Mouse (Mus musculus): ENCODE results near the gene Il1f6. TPM values are rescaled to one million over a fixed set of nuclear protein-coding genes. Genes with fewer than 3 reads are reported as not detected.
"Not testable (repeated sequence)": the region's sequence is repeated elsewhere in the genome, so short reads cannot be mapped to it uniquely, and the experiment has no call there.

Gene Il1f6
- polyA plus RNA-seq (2017; shearing (Covaris generic)): not detected

DNA sequence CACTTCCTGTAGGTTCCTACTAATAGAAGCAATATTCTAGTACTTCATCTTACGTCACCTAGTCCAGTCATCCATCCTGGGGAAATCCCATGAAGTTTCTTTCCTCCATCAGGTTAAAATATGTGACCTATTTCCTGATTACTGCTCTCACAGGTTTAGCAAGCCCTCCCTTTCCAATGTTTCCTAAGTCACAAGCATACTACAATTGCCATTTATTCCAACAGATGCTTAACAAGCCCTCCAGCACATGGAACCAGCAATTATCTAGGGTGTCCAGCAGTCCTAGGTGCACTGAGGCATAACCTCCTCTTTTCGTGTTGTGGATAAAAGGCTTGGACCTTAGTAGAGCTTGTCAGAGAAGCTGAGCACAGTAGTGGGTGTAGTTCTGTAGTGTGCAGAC is at the start of gene Il1f6:
Il1f6 (plus strand) TSS at position 301 of the 400 bp plus-strand sequence.
- ATAC-seq: no peak

GRCm38 (mm10) chr2:24181683-24182331 is 33.4 kb upstream of the Il1f6 start:
- not testable (repeated sequence) for ATAC-seq

- ATAC-seq: not testable (repeated sequence)
Observed at GRCm38 (mm10) chr2:24182423-24183147, 32.6 kb upstream of the Il1f6 start.

- ATAC-seq: not testable (repeated sequence)
Observed at GRCm38 (mm10) chr2:24184092-24184491, 31.1 kb upstream of the Il1f6 start.

DNA sequence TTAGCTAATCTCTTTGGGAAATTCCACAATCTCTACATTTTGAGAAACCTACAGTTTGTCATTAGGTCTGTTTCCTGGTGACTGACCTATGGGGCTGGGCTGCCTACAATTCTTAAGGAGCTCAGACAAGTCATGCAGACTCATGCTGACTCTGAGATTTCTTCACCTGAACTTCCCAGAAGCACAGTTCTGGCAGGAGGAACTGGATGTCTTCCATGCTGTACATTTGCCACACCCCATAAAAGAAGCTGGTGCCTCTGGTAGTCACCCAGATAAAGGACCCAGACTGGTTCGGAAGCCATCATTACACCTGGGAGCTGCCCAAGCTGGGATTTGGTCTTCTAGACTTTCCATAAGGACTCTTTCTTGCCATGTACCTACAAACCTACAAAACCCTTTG is 29.0 kb upstream of the Il1f6 start, which contains the start of gene Il1f9:
Il1f9 (plus strand) TSS at position 301 of the 400 bp plus-strand sequence.
- ATAC-seq: no peak

DNA sequence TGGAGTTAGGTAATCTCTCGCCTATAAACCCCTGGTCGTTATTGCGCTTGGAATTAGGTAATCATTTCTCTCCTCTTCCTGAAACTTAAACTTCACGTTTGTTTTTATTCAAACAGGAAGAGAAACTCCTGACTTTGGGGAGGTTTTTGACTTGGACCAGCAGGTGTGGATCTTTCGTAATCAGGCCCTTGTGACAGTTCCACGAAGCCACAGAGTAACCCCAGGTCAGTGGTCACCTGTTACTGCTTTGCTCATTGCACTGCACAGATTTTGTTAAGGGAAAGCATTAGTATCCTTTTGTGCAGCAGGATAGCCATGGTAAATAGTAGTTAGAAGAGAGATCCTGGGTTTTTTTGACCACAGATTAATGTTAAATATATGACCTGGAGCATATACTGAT is 27.6 kb upstream of the Il1f6 start:
- ATAC-seq: no peak

- no peak for ATAC-seq
Observed at GRCm38 (mm10) chr2:24188189-24188588, 27.0 kb upstream of the Il1f6 start.

- ATAC-seq: no peak
Observed at GRCm38 (mm10) chr2:24227191-24227590, 12.0 kb downstream of the Il1f6 start.

- ATAC-seq: no peak
Observed at GRCm38 (mm10) chr2:24267503-24267902, 52.3 kb downstream of the Il1f6 start.

GRCm38 (mm10) chr2:24273619-24274018 is 58.4 kb downstream of the Il1f6 start:
- ATAC-seq: no peak

GRCm38 (mm10) chr2:24275146-24275545 is 59.9 kb downstream of the Il1f6 start:
- no peak for ATAC-seq

Other genes with a start within 250 kb of the Il1f6 start
- gene Hnmt, start 166.0 kb upstream of the Il1f6 start, polyA plus RNA-seq (2017; shearing (Covaris generic)): not detected
- not detected for gene Tbpl2, start 118.8 kb upstream of the Il1f6 start, polyA plus RNA-seq (2017; shearing (Covaris generic))
- not detected for gene Il1f8, start 62.3 kb upstream of the Il1f6 start, polyA plus RNA-seq (2017; shearing (Covaris generic))
- gene Il1f9, start 28.9 kb upstream of the Il1f6 start, polyA plus RNA-seq (2017; shearing (Covaris generic)): not detected
- not detected for gene Il1f5, start 61.5 kb downstream of the Il1f6 start, polyA plus RNA-seq (2017; shearing (Covaris generic))
- gene Il1f10, start 75.8 kb downstream of the Il1f6 start, polyA plus RNA-seq (2017; shearing (Covaris generic)): not detected
- gene Il1rn, start 121.4 kb downstream of the Il1f6 start, polyA plus RNA-seq (2017; shearing (Covaris generic)): 1 to 10 TPM in 2 of 3 experiments, under 1 TPM in 1; 0.57 to 1.3 (median 1.1) TPM
- gene Psd4, start 152.2 kb downstream of the Il1f6 start, polyA plus RNA-seq (2017; shearing (Covaris generic)): 10 to 100 TPM; 85.2 to 93.8 (median 89.3) TPM

All from inflammation-experienced regulatory T-cells, adult 6 months (primary cell).